Mouse (Mus musculus) forebrain, embryonic 11.5 days (tissue): ENCODE data around the gene Nck2. TPM values are rescaled to one million over a fixed set of nuclear protein-coding genes. Genes with fewer than 3 reads are reported as not detected.
"Not testable (repeated sequence)": the region's sequence is repeated elsewhere in the genome, so short reads cannot be mapped to it uniquely, and the experiment has no call there.

Experiments used
- ATAC-seq: fragments of 200-750 bp; cut with Nextera tagmentation; replicated peaks from 2 replicates; pipeline ENCODE4 v1.8.0; 2017; ENCODE audit warnings: moderate TSS enrichment; ENCODE audit not compliant: low FRiP score
- DNase-seq: peaks from one replicate; pipeline ENCODE4 v3.0.0-alpha.2; 2017; ENCODE audit warnings: low spot score
- H3K27ac ChIP-seq: fragments of 300-500 bp; sonication (generic); 2 replicates; pipeline ENCODE4 v1.5.1; 2014; ENCODE audit warnings: low read depth, low read length
- H3K27me3 ChIP-seq: fragments of 300-500 bp; sonication (generic); 2 replicates; pipeline ENCODE4 v1.6.1; 2014; ENCODE audit warnings: mild to moderate bottlenecking, low read length, mixed read lengths; ENCODE audit not compliant: control insufficient read depth, insufficient read depth
- H3K36me3 ChIP-seq: fragments of 300-500 bp; sonication (generic); 2 replicates; pipeline ENCODE4 v1.6.1; 2014; ENCODE audit warnings: mild to moderate bottlenecking, low read length, moderate library complexity, mixed read lengths; ENCODE audit not compliant: control insufficient read depth, insufficient read depth
- H3K4me1 ChIP-seq: fragments of 300-500 bp; sonication (generic); replicated peaks from 2 replicates; pipeline ENCODE4 v1.6.1; 2014; ENCODE audit warnings: low read length, mixed read lengths; ENCODE audit not compliant: control insufficient read depth, insufficient read depth
- H3K4me2 ChIP-seq: fragments of 300-500 bp; sonication (generic); 2 replicates; pipeline ENCODE4 v1.6.1; 2014; ENCODE audit warnings: low read depth, mild to moderate bottlenecking, low read length, moderate library complexity, mixed read lengths; ENCODE audit not compliant: severe bottlenecking
- H3K4me3 ChIP-seq: fragments of 300-500 bp; sonication (generic); 2 replicates; pipeline ENCODE4 v1.5.1; 2014; ENCODE audit warnings: low read depth, low read length
- H3K9ac ChIP-seq: fragments of 300-500 bp; sonication (generic); 2 replicates; pipeline ENCODE4 v1.6.1; 2014; ENCODE audit warnings: low read length
- H3K9me3 ChIP-seq: fragments of 300-500 bp; sonication (generic); 2 replicates; pipeline ENCODE4 v1.6.1; 2016; ENCODE audit warnings: low read length, mixed read lengths; ENCODE audit not compliant: control insufficient read depth
- WGBS: fragments of 180-500 bp; shearing (Covaris S2); extraction: QIAGEN DNeasy Blood & Tissue Kit; methylation state at CpG from one replicate; pipeline ENCODE4 v1.1.7; 2014; 5-methylcytosine and 5-hydroxymethylcytosine counted together
- polyA plus RNA-seq: library from polyadenylated mRNA; unstranded; fragments of >200 nt; fragmentation: Nextera tagmentation; extraction: Ambion mirVana; gene quantifications from 2 replicates; pipeline ENCODE4 v1.2.1, GENCODE M21; 2014

Nck2 gene
- polyA plus RNA-seq, 1 experiment from 2014 or later: 37.8 TPM

GRCm38 (mm10) chr1:43547644-43548043 lies 103.3 kb downstream of the Nck2 start:
- no peak overlapping the region for H3K9ac ChIP-seq
- no peaks in the 10 kb centered on the region for H3K36me3 ChIP-seq
- WGBS: 95% methylated on average over 2 of the region's 2 CpGs
- H3K27me3 ChIP-seq: no peaks in the 10 kb centered on the region
- ATAC-seq: no peak
- H3K4me3 ChIP-seq: no peak overlapping the region
- H3K4me1 ChIP-seq: no peaks in the 10 kb centered on the region
- DNase-seq: no peak
- H3K27ac ChIP-seq: no peak overlapping the region
- H3K4me2 ChIP-seq: no peak overlapping the region
- no peaks in the 10 kb centered on the region for H3K9me3 ChIP-seq

DNA sequence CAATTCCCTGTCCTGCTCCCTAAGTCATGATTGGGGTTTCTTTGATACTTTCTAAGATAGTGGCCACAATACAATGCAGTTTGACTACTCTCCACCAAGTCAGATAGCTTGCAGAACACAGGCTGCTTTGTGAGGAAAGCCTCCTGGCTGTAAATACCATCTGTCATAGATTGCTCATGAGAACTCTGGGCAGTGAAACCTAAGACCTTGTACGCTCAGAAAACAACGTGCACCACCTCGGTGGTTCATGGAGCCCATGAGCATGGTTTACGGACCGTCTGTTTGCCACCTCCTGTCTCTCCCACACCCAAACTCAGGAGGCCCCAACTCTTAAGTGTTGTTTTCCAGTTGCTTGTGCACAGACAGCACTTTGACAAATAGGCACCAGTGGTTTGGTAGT lies 104.4 kb downstream of the Nck2 start:
- Histone ChIP-seq H3K27ac (no peak overlapping the region), H3K4me1 (no peaks in the 10 kb centered on the region)

DNA sequence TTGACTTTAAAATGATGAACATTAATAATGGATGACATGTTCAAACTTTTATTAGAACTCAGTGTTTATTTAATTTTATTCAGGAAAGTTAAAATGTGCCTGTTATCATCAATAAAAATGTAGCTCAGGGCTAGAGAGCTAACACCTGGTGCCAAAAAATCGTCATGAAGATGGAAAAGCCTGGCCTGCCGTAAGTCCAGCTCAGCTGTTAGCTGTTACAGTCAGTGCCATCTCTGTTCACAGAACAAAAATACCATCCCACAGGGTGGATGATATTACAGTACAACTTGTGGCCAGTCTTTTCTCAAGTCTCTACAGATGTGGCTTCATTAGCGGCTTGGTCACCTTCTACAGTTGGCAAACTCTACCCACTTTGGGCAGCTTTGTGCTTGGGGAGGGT lies 106.1 kb downstream of the Nck2 start:
- H3K4me1 ChIP-seq: no peaks in the 10 kb centered on the region
- H3K27ac ChIP-seq: no peak overlapping the region
- H3K27me3 ChIP-seq: no peaks in the 10 kb centered on the region
- no peak overlapping the region for H3K9ac ChIP-seq
- H3K9me3 ChIP-seq: no peaks in the 10 kb centered on the region
- ATAC-seq (no peak), DNase-seq (no peak)
- WGBS: 99% methylated on average over 3 of the region's 3 CpGs
- H3K4me3 ChIP-seq: no peak overlapping the region
- H3K36me3 ChIP-seq: no peaks in the 10 kb centered on the region
- no peak overlapping the region for H3K4me2 ChIP-seq

More for the DNA sequence above, 104.4 kb downstream of the Nck2 start:
- WGBS: 83% methylated on average over 5 of the region's 5 CpGs
- ATAC-seq (no peak), DNase-seq (no peak)
- no peaks in the 10 kb centered on the region for H3K9me3 ChIP-seq
- no peaks in the 10 kb centered on the region for H3K36me3 ChIP-seq
- no peaks in the 10 kb centered on the region for H3K27me3 ChIP-seq
- no peak overlapping the region for H3K9ac ChIP-seq
- no peak overlapping the region for H3K4me3 ChIP-seq
- no peak overlapping the region for H3K4me2 ChIP-seq

GRCm38 (mm10) chr1:43553989-43554679 lies 109.8 kb downstream of the Nck2 start:
- not testable (repeated sequence) for H3K27ac ChIP-seq, H3K9ac ChIP-seq, H3K27me3 ChIP-seq, H3K9me3 ChIP-seq, H3K4me2 ChIP-seq, ATAC-seq, DNase-seq, H3K36me3 ChIP-seq, H3K4me3 ChIP-seq, H3K4me1 ChIP-seq
- WGBS: 96% methylated on average over 36 of the region's 37 CpGs

DNA sequence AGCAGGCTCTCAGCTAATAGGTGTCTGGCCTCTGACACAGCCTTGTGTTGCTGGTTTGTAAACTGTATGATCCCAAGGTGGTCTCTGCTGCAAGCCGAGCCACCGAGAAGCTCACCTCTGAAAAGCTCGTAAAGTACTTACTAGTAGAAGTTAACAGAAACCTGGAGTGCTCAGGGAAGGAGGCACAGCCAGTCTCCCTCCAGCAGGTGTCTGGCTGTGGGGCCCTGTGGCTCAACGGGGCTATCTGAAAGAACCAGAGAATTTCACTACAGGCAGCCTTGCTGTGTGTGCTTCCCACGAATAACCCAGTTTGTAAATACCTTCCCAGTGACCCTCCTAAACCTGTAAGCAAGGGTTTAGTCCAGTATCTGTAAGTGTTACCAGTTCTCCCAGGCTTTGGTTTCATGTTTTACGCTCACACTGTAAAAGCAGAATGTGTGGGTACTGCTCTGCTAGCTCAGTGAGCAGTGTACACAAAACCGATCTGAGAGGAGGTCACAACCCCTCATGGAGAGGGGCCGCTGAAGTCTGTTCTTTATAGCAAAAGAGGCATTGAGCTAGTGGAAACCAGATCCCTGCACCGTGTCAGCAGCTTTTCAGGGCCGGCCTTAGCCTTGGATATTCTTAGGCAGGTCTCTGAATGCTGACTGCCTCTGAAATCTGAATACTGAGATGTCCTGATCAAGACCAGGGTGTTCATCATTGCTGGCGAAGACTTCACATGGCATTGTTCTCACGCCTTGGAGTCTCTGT lies 111.0 kb downstream of the Nck2 start:
- H3K9ac ChIP-seq: no peak overlapping the region
- H3K27me3 ChIP-seq: no peaks in the 10 kb centered on the region
- H3K36me3 ChIP-seq: no peaks in the 10 kb centered on the region
- WGBS: 61% methylated on average over 12 of the region's 12 CpGs
- no peak overlapping the region for H3K27ac ChIP-seq
- H3K4me1 ChIP-seq: no peaks in the 10 kb centered on the region
- H3K4me3 ChIP-seq: no peak overlapping the region
- no peak overlapping the region for H3K4me2 ChIP-seq
- no peak for DNase-seq
- 0 out of 2 replicates have a peak, but pooled peaks have one; percentile 27 for ATAC-seq
- H3K9me3 ChIP-seq: no peaks in the 10 kb centered on the region

- Histone ChIP-seq H3K9ac (no peak overlapping the region), H3K36me3 (no peaks in the 10 kb centered on the region), H3K4me1 (no peaks in the 10 kb centered on the region), H3K4me2 (no peak overlapping the region), H3K4me3 (no peak overlapping the region), H3K27ac (no peak overlapping the region), H3K9me3 (no peaks in the 10 kb centered on the region), H3K27me3 (no peaks in the 10 kb centered on the region)
- no peak for DNase-seq
- 91% methylated on average over 3 of the region's 3 CpGs for whole genome bisulfite sequencing
- no peak for ATAC-seq
Observed at GRCm38 (mm10) chr1:43558329-43558728, 114.0 kb downstream of the Nck2 start.

- Histone ChIP-seq H3K36me3 (no peaks in the 10 kb centered on the region), H3K4me1 (no peaks in the 10 kb centered on the region), H3K4me2 (no peak overlapping the region), H3K4me3 (no peak overlapping the region), H3K27me3 (no peaks in the 10 kb centered on the region), H3K9ac (no peak overlapping the region), H3K27ac (no peak overlapping the region), H3K9me3 (no peaks in the 10 kb centered on the region)
- WGBS: 94% methylated on average over 5 of the region's 5 CpGs
- DNase-seq: no peak
- no peak for ATAC-seq
Observed at GRCm38 (mm10) chr1:43559043-43559692, 114.8 kb downstream of the Nck2 start.

DNA sequence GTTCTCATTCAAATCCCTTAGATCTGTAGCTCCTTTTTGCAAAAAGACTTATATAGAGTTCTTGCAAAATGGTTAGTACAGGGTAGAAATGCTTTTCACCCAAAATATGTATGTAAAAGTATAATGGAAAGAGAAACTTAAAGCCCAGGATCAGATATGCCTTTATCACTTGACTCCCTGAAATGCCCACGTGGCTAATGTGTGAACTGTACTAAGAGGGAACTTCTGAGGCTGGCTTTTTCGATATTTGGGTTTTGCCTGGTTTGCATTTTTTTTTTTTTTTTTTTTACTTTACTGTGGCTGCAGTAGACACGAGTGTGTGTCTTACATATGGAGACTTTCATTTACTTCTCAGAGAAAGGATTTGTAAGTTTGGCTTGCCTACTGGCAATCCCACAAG lies 116.7 kb downstream of the Nck2 start:
- Histone ChIP-seq H3K9ac (no peak overlapping the region), H3K36me3 (no peaks in the 10 kb centered on the region; the same call in 1 of the 2 replicates), H3K27ac (no peak overlapping the region), H3K9me3 (no peaks in the 10 kb centered on the region), H3K4me1 (no peaks in the 10 kb centered on the region), H3K4me3 (no peak overlapping the region), H3K27me3 (no peaks in the 10 kb centered on the region), H3K4me2 (no peak overlapping the region)
- ATAC-seq (no peak), DNase-seq (no peak)
- 89% methylated on average over 3 of the region's 3 CpGs for WGBS
